Mouse (Mus musculus) cerebellum, postnatal 36 days (tissue): ENCODE measurements around the gene Rac3.
"Not testable (repeated sequence)": the region's sequence is repeated elsewhere in the genome, so short reads cannot be mapped to it uniquely, and the experiment has no call there.

Source experiments
- DNase-seq, 2 experiments: peaks; one replicate each; pipeline ENCODE4 v3.0.0; 2021 to 2022; ENCODE audit warnings: mixed read lengths in 2 of 2

Gene Rac3

DNA sequence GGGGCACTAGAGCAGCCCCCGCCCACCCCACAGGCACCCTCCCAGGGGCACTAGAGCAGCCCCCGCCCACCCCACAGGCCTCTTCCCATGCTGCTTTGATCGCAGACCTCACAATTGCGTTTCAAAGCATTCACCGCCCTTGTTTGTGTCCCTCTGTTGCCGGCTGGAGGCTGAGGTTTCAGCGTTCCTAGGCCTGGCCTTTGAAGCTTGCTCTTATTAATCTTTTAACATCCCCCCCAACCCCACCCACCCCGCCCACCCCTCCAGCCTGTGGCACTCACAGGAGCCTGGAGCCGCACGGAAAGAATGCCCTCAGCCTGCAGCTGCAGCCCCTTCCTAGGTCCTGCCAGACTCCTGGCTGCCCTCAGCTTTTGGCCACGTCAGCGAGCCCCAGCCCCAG lies 14.0 kb upstream of the Rac3 start:
- no peak for DNase-seq

DNA sequence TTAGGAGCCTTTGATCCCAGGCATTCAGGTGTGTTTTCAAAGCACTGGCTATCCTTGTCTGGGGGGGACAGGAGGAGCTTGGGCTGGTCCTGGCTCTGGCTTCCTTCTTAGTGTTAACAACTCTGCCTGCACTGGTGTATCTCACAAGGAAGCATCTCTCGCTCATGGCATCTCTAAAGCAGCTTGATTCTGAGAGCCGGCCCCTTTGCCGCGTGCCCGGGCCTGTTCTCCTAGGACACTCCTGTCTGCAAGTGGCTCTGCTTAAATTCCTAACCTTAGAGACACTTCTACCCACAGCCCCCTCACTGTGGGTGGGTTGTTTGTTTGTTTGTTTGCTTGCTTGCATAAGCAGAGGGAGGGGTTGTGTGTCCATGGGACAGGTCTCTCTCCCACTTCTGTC lies 13.3 kb upstream of the Rac3 start:
- no peak for DNase-seq

DNA sequence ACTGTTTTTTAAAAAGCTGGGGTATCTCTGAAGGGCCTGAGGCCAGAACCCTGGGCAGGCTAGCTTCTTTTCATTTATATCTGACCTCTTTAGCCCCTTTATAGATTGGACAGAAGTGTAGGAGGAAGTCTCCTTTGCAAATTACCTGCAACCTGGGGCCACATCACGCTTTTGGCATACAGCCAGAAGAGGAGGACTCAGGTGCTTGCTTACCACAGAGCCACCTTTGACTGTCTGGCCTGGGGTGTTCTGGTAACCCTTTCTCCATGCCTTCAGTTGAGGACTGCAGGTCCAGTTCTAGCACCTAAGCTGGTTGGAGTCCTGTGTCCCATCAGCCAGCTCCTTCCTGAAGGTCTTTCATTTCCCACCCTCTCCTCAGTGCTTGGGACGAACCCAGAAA lies 11.7 kb upstream of the Rac3 start:
- DNase-seq = no peak

- DNase-seq = no peak
Observed at GRCm38 (mm10) chr11:120710672-120711071, 10.6 kb upstream of the Rac3 start.

DNA sequence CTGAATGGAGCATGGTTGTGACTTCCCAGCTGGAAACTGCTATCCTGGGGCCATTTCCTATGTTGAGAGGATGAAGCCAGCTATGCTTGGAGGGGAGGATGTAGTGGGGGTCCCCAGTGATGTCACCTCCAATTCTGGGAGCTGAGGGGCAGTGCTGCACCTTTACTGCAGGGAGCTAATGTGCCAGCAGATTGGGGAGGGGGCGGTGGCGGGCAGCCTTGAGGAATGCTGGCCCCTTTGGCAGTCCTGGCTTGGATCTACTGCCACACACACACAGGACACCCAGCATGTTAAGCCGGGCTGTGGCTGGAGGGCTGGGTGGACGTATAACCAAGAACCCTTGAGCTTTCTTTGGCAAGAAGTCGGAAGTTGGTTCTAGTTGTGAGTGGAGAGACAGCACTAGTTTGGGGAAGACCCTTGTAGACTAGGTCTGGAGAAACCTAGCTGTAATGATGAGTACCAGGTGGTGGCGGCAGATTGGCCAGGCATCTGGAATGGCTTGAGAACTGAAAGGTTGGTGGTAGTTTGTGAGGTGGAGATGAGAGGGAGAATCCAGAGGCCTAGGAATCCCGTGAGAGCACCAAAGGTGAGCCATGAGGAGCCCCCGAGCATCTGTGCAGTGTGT lies 9.2 kb upstream of the Rac3 start:
- no peak for DNase-seq

DNA sequence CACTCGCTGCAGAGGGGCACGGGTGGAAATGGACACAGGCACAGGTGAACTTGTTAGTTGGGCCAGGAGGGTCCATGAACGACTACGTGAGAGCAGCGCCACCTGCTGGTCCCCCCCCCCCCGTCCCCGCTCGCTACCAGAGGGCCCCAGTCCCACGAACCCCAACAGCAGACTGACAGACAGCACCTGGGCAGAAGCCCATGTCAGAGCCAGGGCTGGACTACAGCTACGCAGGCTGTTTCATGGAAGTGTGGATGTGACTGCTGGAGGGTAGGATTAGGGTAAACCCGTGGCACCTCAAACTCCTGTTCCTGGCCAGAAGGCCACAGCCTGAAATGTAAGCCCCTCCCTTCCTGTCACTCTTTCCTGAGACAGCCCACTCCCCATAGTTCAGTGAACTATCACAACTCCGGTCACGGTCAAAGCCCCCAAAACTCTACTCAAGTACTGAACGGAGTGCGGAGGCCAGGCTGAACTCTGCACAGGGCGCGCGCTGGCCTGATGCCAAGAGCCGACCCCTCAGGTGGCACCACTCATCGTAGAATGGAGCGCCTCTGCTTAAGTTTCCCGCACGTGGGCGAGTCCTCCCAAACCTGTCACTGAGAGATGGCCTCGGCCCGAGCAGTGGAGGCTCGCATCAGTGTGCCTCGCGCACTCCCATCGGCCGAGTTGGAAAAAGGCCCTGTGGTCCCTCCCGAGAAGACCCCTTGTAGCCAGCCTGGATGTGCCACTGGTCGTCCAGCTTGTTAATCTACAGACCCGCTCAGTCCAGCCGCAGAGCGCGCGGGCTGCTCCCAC lies 8.3 kb upstream of the Rac3 start:
- peak; percentile 44 to 53 for DNase-seq

DNA sequence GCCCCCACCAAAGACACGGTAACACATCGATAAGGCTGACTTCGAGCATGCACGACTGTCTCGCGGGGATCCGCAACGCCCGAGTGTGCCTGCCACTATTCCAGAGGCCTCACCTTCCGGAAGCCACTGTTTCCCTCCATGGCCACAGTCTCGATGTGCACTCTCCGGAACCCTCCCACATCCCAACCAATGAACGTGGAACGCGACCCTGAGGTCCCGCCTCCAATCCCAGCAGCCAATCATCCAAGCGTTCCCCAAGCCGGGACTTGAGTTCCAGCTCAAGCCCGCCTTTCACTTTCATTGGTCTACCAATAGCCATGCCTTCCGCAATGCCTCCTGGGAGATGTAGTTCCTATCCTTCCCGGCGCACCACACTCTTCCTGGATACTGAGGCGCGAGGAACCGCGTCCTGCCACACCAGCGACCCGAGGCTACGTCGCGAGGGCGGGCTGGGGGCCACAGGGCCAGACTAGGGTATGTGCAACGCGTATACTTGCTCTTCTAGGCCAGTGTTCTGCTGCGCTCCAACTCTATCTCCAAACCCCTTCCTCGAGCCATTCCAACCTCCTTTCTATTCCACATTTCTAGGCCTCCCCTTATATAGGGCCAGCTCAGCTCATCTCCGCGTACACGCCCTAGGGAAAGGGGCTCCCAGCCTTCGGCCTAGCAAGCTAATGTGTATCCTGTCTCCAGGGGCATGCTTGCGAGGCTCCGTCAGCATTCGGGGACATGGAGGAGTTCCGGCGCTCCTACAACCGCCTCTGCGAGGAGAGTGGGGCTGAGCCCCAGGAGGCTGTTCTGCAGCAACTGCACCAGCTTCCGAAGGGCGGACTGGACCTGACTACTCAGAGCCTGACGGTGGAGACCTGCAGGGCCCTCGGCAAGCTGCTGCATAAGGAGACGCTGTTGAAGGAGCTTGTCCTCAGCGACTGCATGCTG lies 7.4 kb upstream of the Rac3 start, which contains the start of the genes Cenpx and Lrrc45:
Gene Cenpx (minus strand): TSS at position 159 of the 939 bp plus-strand sequence.
Gene Lrrc45 (plus strand): TSS at position 346 of the 939 bp plus-strand sequence.
- DNase-seq = peak; percentile 95 to 97

- DNase-seq = no peak
Observed at GRCm38 (mm10) chr11:120714546-120714945, 6.7 kb upstream of the Rac3 start.

GRCm38 (mm10) chr11:120715131-120715530 lies 6.1 kb upstream of the Rac3 start:
- no peak for DNase-seq

DNA sequence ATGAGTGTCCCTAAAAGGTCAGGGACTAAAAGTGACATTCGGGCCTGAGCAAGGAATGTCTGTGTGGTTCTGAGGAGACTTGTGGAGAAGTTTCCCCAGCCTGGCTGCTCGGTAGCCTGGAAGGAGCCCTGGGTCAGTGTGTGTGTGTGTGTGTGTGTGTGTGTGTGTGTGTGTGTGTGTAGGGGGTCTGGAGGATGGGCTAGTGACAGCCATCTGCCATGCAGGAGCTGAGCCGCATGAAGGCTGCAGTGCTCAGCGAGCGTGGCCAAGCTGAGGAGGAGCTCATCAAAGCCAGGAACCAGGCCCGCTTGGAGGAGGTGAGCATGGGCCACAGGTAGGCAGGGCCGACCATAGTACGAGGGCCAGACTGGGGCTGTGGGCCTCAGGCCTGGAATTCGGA lies 2.0 kb upstream of the Rac3 start:
- no peak for DNase-seq

- no peak for DNase-seq
Observed at GRCm38 (mm10) chr11:120719841-120720376, 1.4 kb upstream of the Rac3 start.

DNA sequence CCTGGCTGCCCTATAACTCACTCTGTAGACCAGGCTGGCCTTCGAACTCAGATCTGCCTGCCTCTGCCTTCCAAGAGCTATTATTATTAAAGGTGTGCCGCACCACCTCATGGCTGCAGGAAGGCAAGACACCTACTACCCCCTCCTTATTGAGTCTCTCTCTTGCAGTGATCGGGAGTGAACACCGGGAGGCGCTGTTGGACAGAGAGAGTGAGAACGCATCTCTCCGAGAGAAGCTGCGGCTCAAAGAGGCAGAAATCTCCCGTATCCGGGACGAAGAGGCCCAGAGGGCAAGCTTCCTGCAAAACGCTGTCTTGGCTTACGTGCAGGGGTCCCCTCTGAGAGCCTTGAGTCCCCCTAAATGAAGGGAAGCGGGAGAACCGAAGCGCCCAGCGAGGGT lies 820 bp upstream of the Rac3 start:
- DNase-seq = peak; percentile 92 to 93

- DNase-seq = no peak
Observed at GRCm38 (mm10) chr11:120722067-120722630, 879 bp downstream of the Rac3 start.

DNA sequence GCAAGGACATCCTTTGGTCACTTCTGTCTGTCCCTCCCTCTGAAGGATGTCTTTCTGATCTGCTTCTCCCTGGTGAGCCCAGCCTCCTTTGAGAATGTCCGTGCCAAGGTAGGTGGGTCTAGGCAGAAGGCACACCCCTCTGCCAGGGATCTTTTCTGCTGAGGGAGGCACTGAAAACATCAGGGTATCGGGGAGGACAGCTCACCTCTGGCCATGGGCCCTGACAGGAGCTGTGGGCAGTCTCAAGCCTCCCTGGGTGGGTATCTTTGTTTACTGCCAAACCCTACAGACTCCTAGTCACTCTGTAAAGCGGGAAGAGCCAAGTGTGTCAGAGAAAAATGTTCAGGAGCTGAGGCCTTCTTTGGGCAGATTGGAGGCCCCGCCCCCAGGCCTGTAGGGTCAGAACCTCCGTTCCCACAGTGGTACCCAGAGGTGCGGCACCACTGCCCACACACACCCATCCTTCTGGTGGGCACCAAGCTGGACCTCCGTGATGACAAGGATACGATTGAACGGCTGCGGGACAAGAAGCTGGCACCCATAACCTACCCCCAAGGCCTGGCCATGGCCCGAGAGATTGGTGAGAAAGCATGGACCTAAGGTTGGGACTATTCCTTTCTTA lies 1.6 kb downstream of the Rac3 start:
- no peak for DNase-seq

DNA sequence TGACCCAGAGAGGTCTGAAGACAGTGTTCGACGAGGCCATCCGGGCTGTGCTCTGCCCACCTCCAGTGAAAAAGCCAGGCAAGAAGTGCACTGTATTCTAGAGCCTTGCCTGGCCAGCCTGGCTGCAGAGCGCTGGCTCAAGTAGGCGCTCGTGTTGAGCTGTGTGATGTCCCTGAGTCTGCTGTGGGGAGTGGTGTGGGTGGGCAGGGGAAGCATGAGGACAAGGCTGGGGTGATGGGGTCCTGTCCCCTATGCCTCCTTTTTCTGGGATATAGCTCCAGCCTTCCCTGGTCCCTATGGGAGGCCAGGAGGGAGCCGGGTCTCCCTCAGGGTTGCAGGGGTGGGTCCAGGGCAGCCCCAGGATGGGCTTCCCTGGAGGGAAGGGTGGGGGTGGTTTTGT lies 2.2 kb downstream of the Rac3 start:
- no peak for DNase-seq

DNA sequence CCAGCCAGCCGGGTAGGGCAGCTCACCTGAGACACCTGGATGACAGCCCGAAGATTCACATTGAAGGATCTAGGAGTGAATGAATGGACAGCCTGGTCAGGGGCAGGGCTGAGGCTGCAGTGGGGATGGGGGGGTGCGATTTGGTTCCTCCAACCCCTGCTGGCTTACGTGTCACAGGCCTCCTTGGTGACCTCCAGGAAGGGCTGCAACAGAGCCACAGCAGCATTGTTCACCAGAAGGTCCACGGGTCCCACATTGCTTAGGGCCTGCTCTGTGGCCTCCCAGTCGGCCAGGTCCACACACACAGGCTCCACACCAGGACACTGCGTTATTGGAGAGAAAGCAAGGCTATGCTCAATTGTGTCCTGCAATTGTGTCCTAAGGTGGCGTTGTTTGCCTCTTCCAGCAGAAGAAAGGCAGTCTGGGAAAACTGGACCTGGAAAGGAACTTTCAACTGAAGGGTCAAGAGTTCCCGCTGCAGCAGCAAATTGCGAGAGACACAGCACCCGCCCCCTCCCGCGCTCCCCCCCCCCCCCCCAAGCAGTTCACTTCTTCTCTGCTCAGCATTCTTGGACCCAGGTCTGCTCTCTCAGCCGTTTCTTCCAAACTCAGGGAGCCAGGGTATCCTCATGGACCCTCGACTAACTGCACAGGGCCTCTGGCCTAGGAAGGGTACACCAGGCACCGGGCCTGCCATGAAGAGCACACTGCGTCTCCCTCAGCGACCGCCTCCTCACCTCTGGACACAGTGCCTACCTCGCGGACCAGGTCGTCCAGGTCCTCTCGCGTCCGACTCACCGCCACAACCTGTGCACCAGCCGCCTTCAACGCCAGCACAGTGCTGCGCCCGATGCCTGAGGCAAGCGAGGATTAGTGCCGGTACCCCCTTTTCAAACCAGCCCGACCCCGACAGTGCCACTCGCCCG lies 5.2 kb downstream of the Rac3 start:
- DNase-seq = no peak

GRCm38 (mm10) chr11:120727169-120727527 lies 5.9 kb downstream of the Rac3 start, which contains the start of gene Dcxr:
Gene Dcxr, minus strand, starts transcription at chr11:120727281.
- DNase-seq = peak; percentile 78 to 80

GRCm38 (mm10) chr11:120727564-120727963 lies 6.3 kb downstream of the Rac3 start:
- no peak for DNase-seq

DNA sequence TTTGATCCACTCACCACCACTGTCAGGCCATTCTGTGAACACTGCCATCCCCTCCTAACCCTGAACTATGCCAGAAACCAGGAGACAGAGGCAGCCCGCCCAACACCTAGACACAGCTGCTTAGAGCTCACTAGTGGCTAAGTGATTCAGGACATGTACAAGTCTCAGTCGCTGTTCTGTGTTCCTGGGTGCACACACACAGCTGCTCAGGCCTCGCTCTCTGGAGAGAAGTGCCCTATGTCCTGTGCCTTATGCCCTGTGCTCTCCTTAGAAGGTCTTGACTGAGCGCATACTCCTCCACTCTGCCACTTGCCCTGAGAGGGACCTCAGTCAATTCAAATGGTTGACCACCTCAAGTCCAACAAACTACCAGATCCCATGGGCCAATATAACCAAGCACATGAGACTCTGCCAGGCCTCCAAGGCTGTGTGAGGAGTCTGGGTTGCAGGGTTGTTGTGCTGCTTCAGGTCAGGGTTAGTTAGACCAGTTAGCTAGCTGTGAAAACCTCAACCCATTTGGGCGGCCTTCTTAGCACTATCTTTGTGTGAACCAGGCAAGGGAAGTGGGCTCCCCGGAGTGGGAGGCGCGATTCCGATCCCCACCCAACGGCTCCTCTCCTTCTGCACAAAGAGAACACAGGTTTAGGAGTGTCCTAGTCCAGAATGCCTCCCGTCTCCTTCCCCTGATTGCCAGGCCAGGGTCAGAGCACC lies 7.4 kb downstream of the Rac3 start:
- DNase-seq = no peak

- not testable (repeated sequence) for DNase-seq
Observed at GRCm38 (mm10) chr11:120729432-120730050, 8.3 kb downstream of the Rac3 start.
